Mouse (Mus musculus) forebrain, embryonic 11.5 days (tissue): ENCODE data around the gene Map3k19. TPM values are rescaled to one million over a fixed set of nuclear protein-coding genes. Genes with fewer than 3 reads are reported as not detected.

Source experiments
- ATAC-seq: fragments of 200-750 bp; cut with Nextera tagmentation; replicated peaks from 2 replicates; pipeline ENCODE4 v1.8.0; 2017; ENCODE audit warnings: moderate TSS enrichment; ENCODE audit not compliant: low FRiP score
- DNase-seq: peaks from one replicate; pipeline ENCODE4 v3.0.0-alpha.2; 2017; ENCODE audit warnings: low spot score
- H3K27ac ChIP-seq: fragments of 300-500 bp; sonication (generic); 2 replicates; pipeline ENCODE4 v1.5.1; 2014; ENCODE audit warnings: low read depth, low read length
- H3K27me3 ChIP-seq: fragments of 300-500 bp; sonication (generic); 2 replicates; pipeline ENCODE4 v1.6.1; 2014; ENCODE audit warnings: mild to moderate bottlenecking, low read length, mixed read lengths; ENCODE audit not compliant: control insufficient read depth, insufficient read depth
- H3K36me3 ChIP-seq: fragments of 300-500 bp; sonication (generic); 2 replicates; pipeline ENCODE4 v1.6.1; 2014; ENCODE audit warnings: mild to moderate bottlenecking, low read length, moderate library complexity, mixed read lengths; ENCODE audit not compliant: control insufficient read depth, insufficient read depth
- H3K4me1 ChIP-seq: fragments of 300-500 bp; sonication (generic); replicated peaks from 2 replicates; pipeline ENCODE4 v1.6.1; 2014; ENCODE audit warnings: low read length, mixed read lengths; ENCODE audit not compliant: control insufficient read depth, insufficient read depth
- H3K4me2 ChIP-seq: fragments of 300-500 bp; sonication (generic); 2 replicates; pipeline ENCODE4 v1.6.1; 2014; ENCODE audit warnings: low read depth, mild to moderate bottlenecking, low read length, moderate library complexity, mixed read lengths; ENCODE audit not compliant: severe bottlenecking
- H3K4me3 ChIP-seq: fragments of 300-500 bp; sonication (generic); 2 replicates; pipeline ENCODE4 v1.5.1; 2014; ENCODE audit warnings: low read depth, low read length
- H3K9ac ChIP-seq: fragments of 300-500 bp; sonication (generic); 2 replicates; pipeline ENCODE4 v1.6.1; 2014; ENCODE audit warnings: low read length
- H3K9me3 ChIP-seq: fragments of 300-500 bp; sonication (generic); 2 replicates; pipeline ENCODE4 v1.6.1; 2016; ENCODE audit warnings: low read length, mixed read lengths; ENCODE audit not compliant: control insufficient read depth
- WGBS: fragments of 180-500 bp; shearing (Covaris S2); extraction: QIAGEN DNeasy Blood & Tissue Kit; methylation state at CpG from one replicate; pipeline ENCODE4 v1.1.7; 2014; 5-methylcytosine and 5-hydroxymethylcytosine counted together
- polyA plus RNA-seq: library from polyadenylated mRNA; unstranded; fragments of >200 nt; fragmentation: Nextera tagmentation; extraction: Ambion mirVana; gene quantifications from 2 replicates; pipeline ENCODE4 v1.2.1, GENCODE M21; 2014

The Map3k19 gene
- not detected in 2 replicates for polyA plus RNA-seq

GRCm38 (mm10) chr1:127854486-127855222, at the start of gene Map3k19:
Gene Map3k19, minus strand, starts transcription at chr1:127855031.
- ATAC-seq (no peak), DNase-seq (no peak)
- Histone ChIP-seq H3K9me3 (no peaks in the 10 kb centered on the region; the same call in 1 of the 2 replicates), H3K36me3 (no peaks in the 10 kb centered on the region), H3K4me2 (no peak within 1 kb of the TSS), H3K4me1 (no peaks in the 10 kb centered on the region), H3K9ac (no peak within 1 kb of the TSS), H3K4me3 (no peak within 1 kb of the TSS), H3K27me3 (no peaks in the 10 kb centered on the region), H3K27ac (no peak within 1 kb of the TSS)
- WGBS, result 82% methylated on average over 14 of the region's 14 CpGs

DNA sequence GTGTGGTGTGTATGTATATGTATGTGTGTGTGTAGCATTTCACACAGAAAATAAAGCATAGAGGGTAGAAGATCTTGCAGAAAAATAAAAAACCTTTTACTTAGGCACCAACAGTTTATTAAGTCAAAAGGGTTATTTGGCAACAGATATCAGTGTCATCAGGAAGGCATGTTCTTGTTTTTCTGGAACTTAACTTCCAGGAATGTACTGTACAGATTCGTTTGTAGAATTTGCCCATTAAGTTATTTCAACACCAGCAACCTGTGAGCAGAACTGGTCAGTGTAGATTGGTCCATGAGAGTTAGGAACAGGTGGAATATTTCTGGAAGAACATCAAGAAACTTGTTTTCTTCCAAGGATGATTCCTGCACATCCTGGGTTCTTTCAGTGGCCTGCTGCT, 44.6 kb upstream of the Map3k19 start:
- ATAC-seq, result no peak
- Histone ChIP-seq H3K4me1 (no peaks in the 10 kb centered on the region), H3K9ac (no peak overlapping the region), H3K27ac (no peak overlapping the region), H3K36me3 (no peaks in the 10 kb centered on the region), H3K9me3 (no peaks in the 10 kb centered on the region), H3K27me3 (no peaks in the 10 kb centered on the region), H3K4me2 (no peak overlapping the region), H3K4me3 (no peak overlapping the region)
- DNase-seq, result no peak
- 73% methylated on average over 1 of the region's 1 CpGs for WGBS

GRCm38 (mm10) chr1:127869276-127869675, 14.4 kb upstream of the Map3k19 start:
- Histone ChIP-seq H3K4me1 (0 out of 2 replicates have a peak, but pooled peaks cover 2% of the 10 kb centered on the region), H3K27me3 (no peaks in the 10 kb centered on the region), H3K4me2 (peak overlapping the region; percentile 56), H3K4me3 (peak overlapping the region; percentile 63), H3K27ac (no peak overlapping the region), H3K36me3 (no peaks in the 10 kb centered on the region; the same call in 1 of the 2 replicates), H3K9ac (peak overlapping the region; percentile 68), H3K9me3 (no peaks in the 10 kb centered on the region)
- no peak for ATAC-seq
- no peak for DNase-seq
- WGBS, result 51% methylated on average over 8 of the region's 8 CpGs

DNA sequence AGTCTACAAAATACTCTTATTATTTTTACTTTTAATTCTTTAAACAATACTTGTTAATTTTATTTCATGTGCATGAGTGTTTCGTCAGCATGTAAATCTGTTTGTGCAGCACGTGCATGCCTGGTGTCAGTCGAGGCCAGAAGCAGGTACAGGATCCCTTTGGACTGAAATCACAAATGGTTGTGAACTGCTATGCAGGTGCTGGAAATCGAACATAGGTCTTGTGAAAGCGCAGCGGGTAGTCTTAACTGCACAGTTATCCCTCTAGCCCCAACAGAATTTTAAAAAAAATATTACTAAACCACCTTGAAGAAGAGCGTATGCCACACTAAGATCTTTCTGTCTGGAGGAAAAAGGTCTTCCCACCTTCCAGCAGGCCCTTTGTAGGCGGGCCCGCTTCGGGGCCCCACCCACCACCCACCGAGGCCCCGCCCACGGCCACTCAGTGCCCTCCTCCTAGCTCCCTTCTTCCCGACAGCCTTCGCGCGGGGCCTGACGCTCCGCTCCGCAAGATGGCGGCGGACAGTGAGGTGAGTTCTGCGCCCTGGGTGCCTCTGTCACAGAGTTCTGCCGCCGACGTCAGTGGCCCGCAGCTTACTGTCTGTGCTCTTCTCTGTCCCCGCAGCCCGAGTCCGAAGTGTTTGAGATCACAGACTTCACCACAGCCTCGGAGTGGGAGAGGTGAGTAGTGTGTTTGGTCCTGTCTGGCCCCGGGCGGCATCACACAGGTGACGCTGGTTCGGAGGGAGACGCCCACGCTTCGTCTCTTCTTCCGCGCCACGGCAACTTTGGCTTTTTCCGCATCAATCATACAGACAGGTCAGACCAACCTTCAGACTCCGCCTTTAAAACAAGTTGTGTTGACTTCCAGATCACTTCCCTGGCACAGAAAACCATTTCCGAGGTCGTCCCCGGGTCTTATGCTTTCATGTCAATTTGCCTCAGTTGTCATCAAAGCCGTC, 13.8 kb upstream of the Map3k19 start, which contains the start of gene Rab3gap1:
Gene Rab3gap1 (plus strand): TSS at position 474 of the 962 bp plus-strand sequence.
- WGBS, result 11% methylated on average over 47 of the region's 47 CpGs
- H3K4me3 ChIP-seq, result peak within 1 kb of the TSS; percentile 63
- peak; percentile 99 for ATAC-seq
- no peak within 1 kb of the TSS for H3K27ac ChIP-seq
- H3K9ac ChIP-seq, result peak within 1 kb of the TSS; percentile 68
- 0 out of 2 replicates have a peak, but pooled peaks cover 2% of the 10 kb centered on the region for H3K4me1 ChIP-seq
- no peaks in the 10 kb centered on the region for H3K27me3 ChIP-seq
- H3K9me3 ChIP-seq, result no peaks in the 10 kb centered on the region
- no peaks in the 10 kb centered on the region for H3K36me3 ChIP-seq
- H3K4me2 ChIP-seq, result peak within 1 kb of the TSS; percentile 56
- DNase-seq, result peak; percentile 93

GRCm38 (mm10) chr1:127863806-127864205, 9.0 kb upstream of the Map3k19 start:
- Histone ChIP-seq H3K4me2 (no peak overlapping the region), H3K27me3 (no peaks in the 10 kb centered on the region), H3K36me3 (no peaks in the 10 kb centered on the region), H3K9ac (no peak overlapping the region), H3K4me3 (no peak overlapping the region), H3K27ac (no peak overlapping the region), H3K4me1 (no peaks in the 10 kb centered on the region), H3K9me3 (no peaks in the 10 kb centered on the region)
- no peak for DNase-seq
- ATAC-seq, result no peak
- 58% methylated on average over 7 of the region's 7 CpGs for whole genome bisulfite sequencing

DNA sequence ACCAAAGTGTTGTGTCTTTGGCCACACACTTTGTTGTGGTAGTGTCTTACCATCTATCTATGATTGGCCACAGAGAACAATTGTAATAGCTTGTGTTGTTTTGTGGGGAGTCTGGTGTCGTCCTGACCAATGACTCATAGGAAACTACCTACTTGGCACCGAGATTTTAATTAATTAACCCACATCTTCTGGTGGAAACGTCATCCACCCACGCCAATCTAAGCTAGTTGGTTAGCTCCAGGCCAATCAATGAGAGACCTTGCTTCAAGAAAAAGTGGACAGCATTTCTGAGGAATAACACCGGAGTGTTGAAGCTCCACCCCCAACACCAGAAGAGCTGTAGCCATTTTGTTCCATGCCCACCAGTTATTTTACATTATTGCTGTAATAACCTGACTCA, 7.1 kb upstream of the Map3k19 start:
- no peak overlapping the region for H3K9ac ChIP-seq
- no peak overlapping the region for H3K4me3 ChIP-seq
- 90% methylated on average over 5 of the region's 5 CpGs for WGBS
- ATAC-seq (no peak), DNase-seq (no peak)
- H3K4me2 ChIP-seq, result no peak overlapping the region
- H3K9me3 ChIP-seq, result no peaks in the 10 kb centered on the region
- no peaks in the 10 kb centered on the region for H3K4me1 ChIP-seq
- no peak overlapping the region for H3K27ac ChIP-seq
- no peaks in the 10 kb centered on the region for H3K27me3 ChIP-seq
- H3K36me3 ChIP-seq, result no peaks in the 10 kb centered on the region

DNA sequence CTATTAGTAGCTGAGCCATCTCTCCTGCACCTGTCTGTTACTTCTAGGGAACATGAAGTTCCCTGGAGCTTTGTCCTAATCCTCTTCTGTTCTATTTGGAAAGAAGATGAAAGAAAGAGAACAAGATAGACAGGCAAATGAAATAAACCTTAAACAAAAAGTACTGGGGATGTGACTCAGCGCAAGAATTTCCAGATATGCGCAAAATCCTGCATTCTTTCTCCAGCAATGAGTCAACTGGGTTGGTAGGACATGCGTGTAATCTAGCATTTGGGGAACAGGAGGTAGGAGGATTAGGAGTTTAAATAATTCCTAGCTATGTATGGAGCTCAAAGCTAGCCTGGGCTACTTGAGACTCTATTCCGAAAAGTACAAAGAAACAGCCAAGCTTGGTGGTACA, 5.7 kb upstream of the Map3k19 start:
- no peak overlapping the region for H3K9ac ChIP-seq
- H3K4me3 ChIP-seq, result no peak overlapping the region
- no peak overlapping the region for H3K27ac ChIP-seq
- ATAC-seq (no peak), DNase-seq (no peak)
- no peaks in the 10 kb centered on the region for H3K9me3 ChIP-seq
- H3K27me3 ChIP-seq, result no peaks in the 10 kb centered on the region
- H3K36me3 ChIP-seq, result no peaks in the 10 kb centered on the region
- WGBS, result 95% methylated on average over 4 of the region's 4 CpGs
- no peak overlapping the region for H3K4me2 ChIP-seq
- no peaks in the 10 kb centered on the region for H3K4me1 ChIP-seq

- H3K27me3 ChIP-seq, result no peaks in the 10 kb centered on the region
- ATAC-seq (no peak), DNase-seq (no peak)
- H3K27ac ChIP-seq, result no peak overlapping the region
- H3K9ac ChIP-seq, result no peak overlapping the region
- no peaks in the 10 kb centered on the region for H3K36me3 ChIP-seq
- WGBS, result 76% methylated on average over 6 of the region's 6 CpGs
- no peaks in the 10 kb centered on the region for H3K9me3 ChIP-seq
- no peak overlapping the region for H3K4me2 ChIP-seq
- H3K4me3 ChIP-seq, result no peak overlapping the region
- H3K4me1 ChIP-seq, result no peaks in the 10 kb centered on the region
Measured at GRCm38 (mm10) chr1:127859799-127860400, 5.1 kb upstream of the Map3k19 start.
